Mouse (Mus musculus) C2C12 (cell line): ENCODE measurements around the gene Psmd13. TPM values are rescaled to one million over a fixed set of nuclear protein-coding genes. Genes with fewer than 3 reads are reported as not detected.

Experiments
- H3K27me3 ChIP-seq: one replicate; pipeline ENCODE4 v1.6.1; 2011; ENCODE audit not compliant: control insufficient read depth, insufficient read depth, insufficient read length
- H3K36me3 ChIP-seq: one replicate; pipeline ENCODE4 v1.6.1; 2011; ENCODE audit not compliant: control insufficient read depth, insufficient read depth
- H3K4me3 ChIP-seq: one replicate; pipeline ENCODE4 v1.5.1; 2011; ENCODE audit warnings: mild to moderate bottlenecking, control low read depth; ENCODE audit not compliant: poor library complexity, insufficient read depth, severe bottlenecking
- H3K79me2 ChIP-seq: one replicate; pipeline ENCODE4 v1.6.1; 2011; ENCODE audit not compliant: control insufficient read depth, insufficient read depth
- H3K79me3 ChIP-seq: one replicate; pipeline ENCODE4 v1.6.1; 2011; ENCODE audit warnings: low read depth, control low read depth
- H3ac ChIP-seq: one replicate; pipeline ENCODE3; 2011; ENCODE audit warnings: low read depth; ENCODE audit not compliant: control insufficient read depth, insufficient read length
- CTCF ChIP-seq: IDR thresholded peaks from one replicate; pipeline ENCODE4 v1.5.1; 2011; ENCODE audit not compliant: control insufficient read depth, insufficient read depth, insufficient read length
- FOSL1 ChIP-seq: IDR thresholded peaks from one replicate; pipeline ENCODE4 v1.8.0; 2011; ENCODE audit warnings: mild to moderate bottlenecking, low read length; ENCODE audit not compliant: poor library complexity, insufficient read depth, severe bottlenecking
- MAX ChIP-seq: IDR thresholded peaks from one replicate; pipeline ENCODE4 v1.6.1; 2011; ENCODE audit warnings: mild to moderate bottlenecking, control low read depth
- polyA plus RNA-seq: library from polyadenylated mRNA; unstranded; fragments of >200 nt; fragmentation: generic; extraction: Trizol; gene quantifications from one replicate; pipeline ENCODE4 v1.2.1, GENCODE M21; 2012; ENCODE audit warnings: missing spikeins

Psmd13 gene
- polyA plus RNA-seq, 1 experiment: 211 TPM

GRCm38 (mm10) chr7:140946980-140947379 is 65.2 kb downstream of the Psmd13 start:
- Histone ChIP-seq H3K79me3 (peaks cover 5% of the 10 kb centered on the region), H3ac (no peak overlapping the region), H3K36me3 (peaks cover 13% of the 10 kb centered on the region), H3K79me2 (peaks cover 14% of the 10 kb centered on the region), H3K27me3 (no peaks in the 10 kb centered on the region), H3K4me3 (no peak overlapping the region)
- TF ChIP-seq FOSL1 (no peak), MAX (no peak)

GRCm38 (mm10) chr7:140948161-140948560 is 66.4 kb downstream of the Psmd13 start:
- no peaks in the 10 kb centered on the region for H3K27me3 ChIP-seq
- H3K79me3 ChIP-seq: peaks cover 14% of the 10 kb centered on the region
- no peak overlapping the region for H3ac ChIP-seq
- TF ChIP-seq CTCF: no peak
- peaks cover 17% of the 10 kb centered on the region for H3K36me3 ChIP-seq
- H3K4me3 ChIP-seq: no peak overlapping the region
- H3K79me2 ChIP-seq: peaks cover 26% of the 10 kb centered on the region

Other genes starting within 250 kb of the Psmd13 start
- gene Olfr53, start 235.5 kb upstream of the Psmd13 start, polyA plus RNA-seq: not detected
- gene Olfr539, start 222.0 kb upstream of the Psmd13 start, polyA plus RNA-seq: not detected
- not detected for gene Olfr45, start 200.0 kb upstream of the Psmd13 start, polyA plus RNA-seq
- not detected for gene Olfr541, start 184.7 kb upstream of the Psmd13 start, polyA plus RNA-seq
- gene Cyp2e1, start 118.2 kb upstream of the Psmd13 start, polyA plus RNA-seq: not detected
- gene Syce1, start 94.1 kb upstream of the Psmd13 start, polyA plus RNA-seq: not detected
- 0.18 TPM for gene Zfp941, start 59.8 kb upstream of the Psmd13 start, polyA plus RNA-seq
- gene Urah, start 47.0 kb upstream of the Psmd13 start, polyA plus RNA-seq: not detected
- gene Scgb1c1, start 36.4 kb upstream of the Psmd13 start, polyA plus RNA-seq: not detected
- gene Odf3, start 34.2 kb upstream of the Psmd13 start, polyA plus RNA-seq: 0.02 TPM
- not detected for gene Gm45785, start 25.6 kb upstream of the Psmd13 start, polyA plus RNA-seq
- gene Ric8a, start 25.0 kb upstream of the Psmd13 start, polyA plus RNA-seq: 59.3 TPM
- gene Bet1l, start 24.4 kb upstream of the Psmd13 start, polyA plus RNA-seq: 19.9 TPM
- 17.4 TPM for gene Sirt3, start 341 bp downstream of the Psmd13 start, polyA plus RNA-seq
- 0.81 TPM for gene Cox8b, start 18.5 kb downstream of the Psmd13 start, polyA plus RNA-seq
- 0.01 TPM for gene Nlrp6, start 38.9 kb downstream of the Psmd13 start, polyA plus RNA-seq
- gene Pgghg, start 59.4 kb downstream of the Psmd13 start, polyA plus RNA-seq: 12.2 TPM
- gene Ifitm5, start 68.3 kb downstream of the Psmd13 start, polyA plus RNA-seq: 0.44 TPM
- gene Gm45717, start 74.0 kb downstream of the Psmd13 start, polyA plus RNA-seq: not detected
- 609 TPM for gene Ifitm2, start 74.0 kb downstream of the Psmd13 start, polyA plus RNA-seq
- 60.7 TPM for gene Ifitm1, start 85.3 kb downstream of the Psmd13 start, polyA plus RNA-seq
- 956 TPM for gene Ifitm3, start 128.8 kb downstream of the Psmd13 start, polyA plus RNA-seq
- 1.3 TPM for gene Ifitm6, start 136.0 kb downstream of the Psmd13 start, polyA plus RNA-seq
- gene Gm17387, start 147.2 kb downstream of the Psmd13 start, polyA plus RNA-seq: not detected
- 4.0 TPM for gene B4galnt4, start 179.1 kb downstream of the Psmd13 start, polyA plus RNA-seq
- gene Pkp3, start 196.2 kb downstream of the Psmd13 start, polyA plus RNA-seq: 0.88 TPM
- 13.9 TPM for gene Sigirr, start 218.6 kb downstream of the Psmd13 start, polyA plus RNA-seq
- gene Ano9, start 235.8 kb downstream of the Psmd13 start, polyA plus RNA-seq: not detected
- gene Ptdss2, start 240.4 kb downstream of the Psmd13 start, polyA plus RNA-seq: 20.5 TPM